Mouse (Mus musculus) embryonic facial prominence, embryonic 13.5 days (tissue): ENCODE results near the gene Wdr47. TPM values are rescaled to one million over a fixed set of nuclear protein-coding genes. Genes with fewer than 3 reads are reported as not detected.
A peak's percentile ranks its signal among the peaks of the same experiment; 100 is the strongest.

Source experiments
- ATAC-seq: fragments of 200-750 bp; cut with Nextera tagmentation; 2 replicates; pipeline ENCODE4 v1.8.0; 2017; ENCODE audit warnings: low read depth; ENCODE audit not compliant: insufficient number of reproducible peaks, insufficient read depth, low FRiP score, low TSS enrichment
- H3K27ac ChIP-seq: fragments of 300-500 bp; sonication (generic); 2 replicates; pipeline ENCODE4 v1.5.1; 2015; ENCODE audit warnings: moderate library complexity, mild to moderate bottlenecking, inconsistent platforms
- H3K27me3 ChIP-seq: fragments of 300-500 bp; sonication (generic); 2 replicates; pipeline ENCODE4 v1.6.1; 2015; ENCODE audit warnings: mild to moderate bottlenecking, inconsistent platforms
- H3K36me3 ChIP-seq: fragments of 300-500 bp; sonication (generic); 2 replicates; pipeline ENCODE4 v1.6.1; 2015; ENCODE audit warnings: mild to moderate bottlenecking, inconsistent platforms
- H3K4me1 ChIP-seq: fragments of 300-500 bp; sonication (generic); 2 replicates; pipeline ENCODE4 v1.6.1; 2015; ENCODE audit warnings: inconsistent platforms
- H3K4me2 ChIP-seq: fragments of 300-500 bp; sonication (generic); 2 replicates; pipeline ENCODE4 v1.6.1; 2015; ENCODE audit warnings: moderate library complexity, mild to moderate bottlenecking, inconsistent platforms
- H3K4me3 ChIP-seq: fragments of 300-500 bp; sonication (generic); 2 replicates; pipeline ENCODE4 v1.5.1; 2015; ENCODE audit warnings: mild to moderate bottlenecking, inconsistent platforms
- H3K9ac ChIP-seq: fragments of 300-500 bp; sonication (generic); 2 replicates; pipeline ENCODE4 v1.6.1; 2015; ENCODE audit warnings: mild to moderate bottlenecking, inconsistent platforms
- H3K9me3 ChIP-seq: fragments of 300-500 bp; sonication (generic); 2 replicates; pipeline ENCODE4 v1.6.1; 2016; ENCODE audit warnings: inconsistent platforms
- WGBS: fragments of 180-500 bp; shearing (Covaris S2); methylation state at CpG from one replicate; pipeline ENCODE4 v1.1.7; 2015; ENCODE audit warnings: mixed read lengths; 5-methylcytosine and 5-hydroxymethylcytosine counted together
- microRNA-seq: library from miRNA; unstranded; fragments of <30 nt; microRNA quantifications from one replicate; pipeline ENCODE4, GENCODE M21; 2016
- polyA plus RNA-seq: library from polyadenylated mRNA; unstranded; fragments of >200 nt; fragmentation: Nextera tagmentation; extraction: Ambion mirVana; gene quantifications from 2 replicates; pipeline ENCODE4 v1.2.1, GENCODE M21; 2015

Wdr47 gene
- polyA plus RNA-seq, 1 experiment from 2014 or later, result 14.9 TPM

GRCm38 (mm10) chr3:108685701-108686100 is 94.6 kb downstream of the Wdr47 start:
- Histone ChIP-seq H3K4me3 (no peak overlapping the region), H3K4me1 (peaks cover 21% of the 10 kb centered on the region), H3K9ac (no peak overlapping the region), H3K27me3 (no peaks in the 10 kb centered on the region), H3K27ac (no peak overlapping the region), H3K9me3 (no peaks in the 10 kb centered on the region), H3K36me3 (peaks cover 72% of the 10 kb centered on the region), H3K4me2 (no peak overlapping the region)
- ATAC-seq, result no peak
- WGBS, result 94% methylated on average over 7 of the region's 7 CpGs

- H3K36me3 ChIP-seq, result peaks cover 52% of the 10 kb centered on the region
- no peak for ATAC-seq
- no peak overlapping the region for H3K9ac ChIP-seq
- peak overlapping the region; percentile 82 for H3K27ac ChIP-seq
- H3K9me3 ChIP-seq, result no peaks in the 10 kb centered on the region
- peak overlapping the region; percentile 19; the same call in 1 of the 2 replicates for H3K4me2 ChIP-seq
- H3K27me3 ChIP-seq, result no peaks in the 10 kb centered on the region
- WGBS, result 52% methylated on average over 6 of the region's 6 CpGs
- H3K4me3 ChIP-seq, result no peak overlapping the region
- H3K4me1 ChIP-seq, result peaks cover 24% of the 10 kb centered on the region
Observed at GRCm38 (mm10) chr3:108689015-108689441, 97.9 kb downstream of the Wdr47 start.

- H3K4me3 ChIP-seq, result no peak overlapping the region
- H3K4me1 ChIP-seq, result peaks cover 24% of the 10 kb centered on the region
- 30% methylated on average over 8 of the region's 8 CpGs for WGBS
- no peaks in the 10 kb centered on the region for H3K27me3 ChIP-seq
- ATAC-seq, result no peak
- H3K9me3 ChIP-seq, result no peaks in the 10 kb centered on the region
- H3K36me3 ChIP-seq, result peaks cover 52% of the 10 kb centered on the region
- peak overlapping the region; percentile 82 for H3K27ac ChIP-seq
- H3K9ac ChIP-seq, result no peak overlapping the region
- peak overlapping the region; percentile 19; the same call in 1 of the 2 replicates for H3K4me2 ChIP-seq
Observed at GRCm38 (mm10) chr3:108689446-108689845, 98.4 kb downstream of the Wdr47 start.

- H3K4me3 ChIP-seq, result no peak overlapping the region
- peak overlapping the region; percentile 82 for H3K27ac ChIP-seq
- no peaks in the 10 kb centered on the region for H3K27me3 ChIP-seq
- H3K4me2 ChIP-seq, result peak overlapping the region; percentile 19; the same call in 1 of the 2 replicates
- ATAC-seq, result peak; percentile 72
- no peaks in the 10 kb centered on the region for H3K9me3 ChIP-seq
- H3K4me1 ChIP-seq, result peaks cover 24% of the 10 kb centered on the region
- WGBS, result 26% methylated on average over 4 of the region's 4 CpGs
- peaks cover 55% of the 10 kb centered on the region for H3K36me3 ChIP-seq
- H3K9ac ChIP-seq, result no peak overlapping the region
Observed at GRCm38 (mm10) chr3:108689979-108690378, 98.9 kb downstream of the Wdr47 start.

GRCm38 (mm10) chr3:108694321-108694720 is 103.2 kb downstream of the Wdr47 start:
- Histone ChIP-seq H3K4me3 (no peak overlapping the region), H3K4me2 (no peak overlapping the region), H3K9ac (no peak overlapping the region), H3K36me3 (peaks cover 59% of the 10 kb centered on the region), H3K9me3 (no peaks in the 10 kb centered on the region), H3K27ac (no peak overlapping the region), H3K4me1 (peaks cover 13% of the 10 kb centered on the region), H3K27me3 (no peaks in the 10 kb centered on the region)
- 85% methylated on average over 9 of the region's 9 CpGs for WGBS
- ATAC-seq, result no peak

Small RNA genes lying within 50 kb of the gene (microRNA-seq; reads per million reads assigned to microRNA genes)
- not detected for gene Gm22860

Other genes starting within 250 kb of the Wdr47 start
- not detected in 2 replicates for gene Mybphl, start 226.4 kb upstream of the Wdr47 start, polyA plus RNA-seq
- 61.4 and 73.1 TPM in 2 replicates for gene Psrc1, start 207.4 kb upstream of the Wdr47 start, polyA plus RNA-seq
- 9.8 and 11.5 TPM in 2 replicates for gene Celsr2, start 175.7 kb upstream of the Wdr47 start, polyA plus RNA-seq
- 116 and 128 TPM in 2 replicates for gene Sars, start 146.1 kb upstream of the Wdr47 start, polyA plus RNA-seq
- not detected in 2 replicates for gene 1700013F07Rik, start 57.1 kb upstream of the Wdr47 start, polyA plus RNA-seq
- gene 5330417C22Rik, start 54.7 kb upstream of the Wdr47 start, polyA plus RNA-seq, result 0.65 and 2.0 TPM in 2 replicates
- gene Tmem167b, start 28.8 kb upstream of the Wdr47 start, polyA plus RNA-seq, result 45.5 and 46.3 TPM in 2 replicates
- gene Taf13, start 19.6 kb upstream of the Wdr47 start, polyA plus RNA-seq, result 43.3 and 53.2 TPM in 2 replicates
- 104 and 111 TPM in 2 replicates for gene Clcc1, start 62.6 kb downstream of the Wdr47 start, polyA plus RNA-seq
- 64.9 and 71.8 TPM in 2 replicates for gene Gpsm2, start 131.0 kb downstream of the Wdr47 start, polyA plus RNA-seq
- 0.28 and 0.29 TPM in 2 replicates for gene Aknad1, start 148.4 kb downstream of the Wdr47 start, polyA plus RNA-seq
- 39.3 and 40.2 TPM in 2 replicates for gene Stxbp3, start 249.2 kb downstream of the Wdr47 start, polyA plus RNA-seq